Mouse (Mus musculus): Measurements from ENCODE around the gene Id3.

DNA sequence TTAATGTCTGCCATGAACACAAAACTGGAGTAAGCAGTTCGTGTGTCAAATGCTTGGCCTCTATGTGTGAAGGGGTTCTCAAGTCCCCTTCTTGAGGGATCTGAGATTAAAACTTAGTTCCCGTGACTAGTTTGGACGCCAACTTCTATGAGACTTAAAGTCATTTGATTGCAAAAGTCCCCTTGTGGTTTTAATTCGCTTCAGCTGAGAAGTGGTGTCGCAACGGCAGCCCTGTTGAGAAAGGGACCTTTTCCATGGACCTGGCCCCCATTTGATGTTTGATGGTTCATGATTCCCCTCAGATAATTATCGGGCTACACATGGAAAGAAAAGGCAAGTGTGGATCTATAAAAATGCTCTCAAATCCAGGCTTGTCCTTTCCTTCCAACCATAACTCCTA is 36.2 kb downstream of the Id3 start:
- no peak for TF ChIP-seq CTCF (IDR thresholded peaks at IDR 0.05; ENCODE audit: borderline replicate concordance, control insufficient read depth, extremely low read depth, insufficient read depth, low read length, poor library complexity)
- TF ChIP-seq POLR2A (IDR thresholded peaks at IDR 0.05; ENCODE audit: control insufficient read depth, extremely low read depth, insufficient read depth, low read length, poor library complexity) = no peak
